Mouse (Mus musculus): ENCODE data around the gene Pilra. TPM values are rescaled to one million over a fixed set of nuclear protein-coding genes. Genes with fewer than 3 reads are reported as not detected.
A peak's percentile ranks its signal among the peaks of the same experiment; 100 is the strongest.

Pilra gene
- total and polyA plus RNA-seq, 3 experiments = 0.89 to 1.5 TPM; not detected in 1

DNA sequence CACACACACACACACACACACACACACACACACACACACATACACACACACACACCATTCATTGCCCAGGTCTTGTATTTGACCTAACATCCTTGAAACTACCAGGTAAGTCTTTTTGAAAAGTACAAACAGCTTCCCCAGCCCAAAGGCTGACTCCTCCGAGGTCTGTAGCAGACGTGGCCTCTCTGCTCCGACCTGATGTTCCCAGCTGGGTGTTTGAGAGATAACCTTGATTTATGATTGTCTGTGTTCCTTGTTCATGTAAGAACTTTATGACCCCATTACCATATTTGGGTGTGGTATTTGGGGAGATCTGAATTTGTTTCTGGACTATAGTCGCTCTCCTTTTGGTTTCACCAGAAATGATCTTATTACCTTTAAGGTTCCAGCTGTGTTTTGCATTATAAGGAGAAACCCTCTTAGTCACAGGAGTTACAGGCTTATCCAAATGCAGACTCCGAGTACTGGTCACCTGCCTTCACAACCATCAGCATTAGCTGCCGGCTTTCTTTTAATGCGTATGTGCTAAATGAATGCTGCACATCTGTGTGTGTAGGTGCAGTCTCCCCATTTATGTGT is 58.7 kb downstream of the Pilra start:
- Histone ChIP-seq H3K9me3 (replicated peaks; ENCODE audit: insufficient read depth, low read length) (no peaks in the 10 kb centered on the region), H3K36me3 (ENCODE audit: control insufficient read depth in 1 of 2, insufficient read depth in 2 of 2, low read length in 2 of 2) (peaks cover 3 to 15% of the 10 kb centered on the region in 2 experiments), H3K27ac (ENCODE audit: control insufficient read depth, low read depth, low read length) (no peak overlapping the region), H3K4me1 (ENCODE audit: control insufficient read depth in 1 of 2, insufficient read depth in 2 of 2, low read length in 2 of 2) (peaks cover 15 to 28% of the 10 kb centered on the region in 2 experiments), H3K79me2 (ENCODE audit: control insufficient read depth, insufficient read depth, low read length, poor library complexity) (peaks cover 10% of the 10 kb centered on the region), H3K4me3 (ENCODE audit: control insufficient read depth in 1 of 2, insufficient read depth in 1 of 2, low read depth in 2 of 2, low read length in 2 of 2) (no peak overlapping the region), H3K27me3 (ENCODE audit: control insufficient read depth in 1 of 2, insufficient read depth in 2 of 2, low read length in 2 of 2) (no peaks in the 10 kb centered on the region), H3K9ac (ENCODE audit: control insufficient read depth, low read depth, low read length, poor library complexity, severe bottlenecking) (peak overlapping the region; percentile 20)
- TF ChIP-seq RAD21 (IDR thresholded peaks at IDR 0.05; ENCODE audit: low read depth, low read length) (no peak), ZNF384 (IDR thresholded peaks at IDR 0.05; ENCODE audit: low read depth, low read length) (no peak), TAL1 (IDR thresholded peaks at IDR 0.05; ENCODE audit: low read length) (no peak), ETS1 (IDR thresholded peaks at IDR 0.05; ENCODE audit: low read depth, low read length) (peak; percentile 57; the same call in 1 of the 2 replicates), TCF12 (IDR thresholded peaks at IDR 0.05; ENCODE audit: low read depth, low read length) (no peak)
- DNase-seq (ENCODE audit: low read depth, low spot score) = no peak

GRCm38 (mm10) chr5:137776408-137776918 is 59.6 kb downstream of the Pilra start:
- Histone ChIP-seq H3K36me3 (ENCODE audit: control insufficient read depth in 1 of 2, insufficient read depth in 2 of 2, low read length in 2 of 2) (peaks cover 3 to 15% of the 10 kb centered on the region in 2 experiments), H3K9me3 (replicated peaks; ENCODE audit: insufficient read depth, low read length) (no peaks in the 10 kb centered on the region), H3K27me3 (ENCODE audit: control insufficient read depth in 1 of 2, insufficient read depth in 2 of 2, low read length in 2 of 2) (no peaks in the 10 kb centered on the region), H3K27ac (ENCODE audit: control insufficient read depth, low read depth, low read length) (no peak overlapping the region), H3K9ac (ENCODE audit: control insufficient read depth, low read depth, low read length, poor library complexity, severe bottlenecking) (peak overlapping the region; percentile 20), H3K79me2 (ENCODE audit: control insufficient read depth, insufficient read depth, low read length, poor library complexity) (peaks cover 10% of the 10 kb centered on the region), H3K4me1 (ENCODE audit: control insufficient read depth in 1 of 2, insufficient read depth in 2 of 2, low read length in 2 of 2) (peaks cover 15 to 31% of the 10 kb centered on the region in 2 experiments), H3K4me3 (ENCODE audit: control insufficient read depth in 1 of 2, insufficient read depth in 1 of 2, low read depth in 2 of 2, low read length in 2 of 2) (no peak overlapping the region)
- TF ChIP-seq JUND (IDR thresholded peaks at IDR 0.05; ENCODE audit: low read depth, low read length) (no peak), ETS1 (IDR thresholded peaks at IDR 0.05; ENCODE audit: low read depth, low read length) (peak; percentile 47), TCF12 (IDR thresholded peaks at IDR 0.05; ENCODE audit: low read depth, low read length) (0 out of 2 replicates have a peak, but pooled peaks have one; percentile 13), SIN3A (IDR thresholded peaks at IDR 0.05; ENCODE audit: low read length) (peak; percentile 54; the same call in 1 of the 2 replicates), MXI1 (IDR thresholded peaks at IDR 0.05; ENCODE audit: low read depth, low read length) (peak; percentile 33; the same call in 1 of the 2 replicates), CHD1 (IDR thresholded peaks at IDR 0.05; ENCODE audit: low read depth, low read length) (no peak), HCFC1 (IDR thresholded peaks at IDR 0.05; ENCODE audit: low read depth, low read length) (peak; percentile 41; the same call in 1 of the 2 replicates)
- DNase-seq (ENCODE audit: low read depth, low spot score) = peak; percentile 80

GRCm38 (mm10) chr5:137775587-137776290 is 60.3 kb downstream of the Pilra start:
- Histone ChIP-seq H3K27ac (ENCODE audit: control insufficient read depth, low read depth, low read length) (no peak overlapping the region), H3K4me3 (ENCODE audit: control insufficient read depth in 1 of 2, insufficient read depth in 1 of 2, low read depth in 2 of 2, low read length in 2 of 2) (no peak overlapping the region), H3K9ac (ENCODE audit: control insufficient read depth, low read depth, low read length, poor library complexity, severe bottlenecking) (no peak overlapping the region), H3K4me1 (ENCODE audit: control insufficient read depth in 1 of 2, insufficient read depth in 2 of 2, low read length in 2 of 2) (peaks cover 15 to 31% of the 10 kb centered on the region in 2 experiments), H3K79me2 (ENCODE audit: control insufficient read depth, insufficient read depth, low read length, poor library complexity) (peaks cover 10% of the 10 kb centered on the region), H3K36me3 (ENCODE audit: control insufficient read depth in 1 of 2, insufficient read depth in 2 of 2, low read length in 2 of 2) (peaks cover 3 to 15% of the 10 kb centered on the region in 2 experiments), H3K9me3 (replicated peaks; ENCODE audit: insufficient read depth, low read length) (no peaks in the 10 kb centered on the region), H3K27me3 (ENCODE audit: control insufficient read depth in 1 of 2, insufficient read depth in 2 of 2, low read length in 2 of 2) (no peaks in the 10 kb centered on the region)
- TF ChIP-seq MYC (IDR thresholded peaks at IDR 0.05; ENCODE audit: low read depth, low read length) = no peak
- no peak for TF ChIP-seq MAZ (IDR thresholded peaks at IDR 0.05; ENCODE audit: low read depth, low read length)
- TF ChIP-seq CHD2 (IDR thresholded peaks at IDR 0.05; ENCODE audit: low read length) = no peak
- TF ChIP-seq ELF1 (IDR thresholded peaks at IDR 0.05; ENCODE audit: low read depth, low read length) = no peak
- no peak for TF ChIP-seq NELFE (IDR thresholded peaks at IDR 0.05; ENCODE audit: low read depth, low read length)
- no peak for TF ChIP-seq UBTF (IDR thresholded peaks at IDR 0.05; ENCODE audit: borderline replicate concordance, insufficient read depth, low read depth, low read length)
- TF ChIP-seq TBP (IDR thresholded peaks at IDR 0.05; ENCODE audit: low read depth, low read length) = no peak
- TF ChIP-seq HCFC1 (IDR thresholded peaks at IDR 0.05; ENCODE audit: low read depth, low read length) = no peak
- TF ChIP-seq GATA1 (IDR thresholded peaks at IDR 0.05; ENCODE audit: low read depth, low read length) = no peak
- no peak for TF ChIP-seq TCF12 (IDR thresholded peaks at IDR 0.05; ENCODE audit: low read depth, low read length)
- no peak for TF ChIP-seq ZC3H11A (IDR thresholded peaks at IDR 0.05; ENCODE audit: low read depth, low read length)
- no peak for TF ChIP-seq JUND (IDR thresholded peaks at IDR 0.05; ENCODE audit: low read depth, low read length)
- TF ChIP-seq CTCF (IDR thresholded peaks at IDR 0.05 in 2 of 3, conservative IDR thresholded peaks at IDR 0.05 in 1 of 3; ENCODE audit: control insufficient read depth in 1 of 3, insufficient read depth in 1 of 3, low read depth in 2 of 3, low read length in 3 of 3, poor library complexity in 1 of 3, severe bottlenecking in 1 of 3) = no peak
- TF ChIP-seq MXI1 (IDR thresholded peaks at IDR 0.05; ENCODE audit: low read depth, low read length) = no peak
- DNase-seq (ENCODE audit: low read depth, low spot score) = no peak

All from MEL (cell line).